ENCODE assay signal across 10 mouse cellular contexts in the genomic region with DNA sequence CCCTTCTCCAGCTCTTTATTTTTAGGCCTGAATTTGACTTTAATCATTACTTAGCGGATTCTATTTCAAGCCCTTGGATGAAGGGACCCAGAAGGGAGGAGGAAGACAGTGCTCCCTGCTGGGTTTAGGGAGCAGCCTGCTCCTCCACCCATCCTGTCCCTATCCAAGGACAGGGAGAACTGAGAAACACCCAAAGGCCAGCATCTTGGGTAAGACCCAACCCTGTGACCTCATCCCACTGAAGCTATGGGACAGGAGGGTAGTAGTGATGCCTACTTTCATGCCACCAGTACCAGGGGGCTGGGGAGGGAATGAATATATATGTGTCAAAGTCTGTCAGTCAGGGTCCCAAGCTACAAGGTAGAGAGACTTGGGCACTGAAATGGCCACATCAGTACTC. TPM values are rescaled to one million over a fixed set of nuclear protein-coding genes. Genes with fewer than 3 reads are reported as not detected.
DNase-seq lines count a peak whose midpoint lies in the region; ATAC-seq and TF ChIP-seq lines count a peak whose summit lies in the region.
"Had no signal": no experiment of that assay in that cellular context is flagged by ENCODE, and none has a peak within 500 bp of the region (broad histone marks: within the 10 kb centered on the region; RNA-seq: fewer than 3 reads in every experiment).

No protein-coding gene starts in this region.

- H3K27ac ChIP-seq in heart, adult 2 months: peak overlapping the region; percentile 68
- 0 out of 2 replicates have a peak overlapping the region, but pooled peaks have one; percentile 32 for H3K27ac ChIP-seq in midbrain, embryonic 14.5 days (replicated peaks; ENCODE audit: low read depth, low read length)
- H3K27ac ChIP-seq in midbrain, embryonic 15.5 days: no peak overlapping the region
- peak overlapping the region; percentile 68; the same call in 1 of the 2 replicates for H3K27ac ChIP-seq in intestine, postnatal 0 days (ENCODE audit: low read depth, low read length)
- H3K27ac ChIP-seq in stomach, embryonic 14.5 days (ENCODE audit: low read length): peak overlapping the region; percentile 87

- WGBS in heart, adult 2 months: 33% methylated on average over 1 of the region's 1 CpGs
- WGBS in midbrain, embryonic 14.5 days: 80% methylated on average over 1 of the region's 1 CpGs
- WGBS in midbrain, embryonic 15.5 days: 78% methylated on average over 1 of the region's 1 CpGs
- 68% methylated on average over 1 of the region's 1 CpGs for WGBS in intestine, postnatal 0 days
- 94% methylated on average over 1 of the region's 1 CpGs for WGBS in stomach, embryonic 14.5 days

- no peaks in the 10 kb centered on the region for H3K9me3 ChIP-seq in midbrain, embryonic 14.5 days (ENCODE audit: control insufficient read depth, low read length)
- no peaks in the 10 kb centered on the region for H3K9me3 ChIP-seq in midbrain, embryonic 15.5 days
- no peaks in the 10 kb centered on the region for H3K9me3 ChIP-seq in intestine, postnatal 0 days (ENCODE audit: control insufficient read depth)
- H3K9me3 ChIP-seq in stomach, embryonic 14.5 days (ENCODE audit: control insufficient read depth, low read depth, low read length): no peaks in the 10 kb centered on the region

- intact Hi-C loops in heart, adult 2 months (cut with DNase I): no loop called here

- ATAC-seq in midbrain, embryonic 14.5 days (ENCODE audit: low FRiP score, low TSS enrichment): no peak
- ATAC-seq in midbrain, embryonic 15.5 days (replicated peaks): no peak
- ATAC-seq in intestine, postnatal 0 days: no peak
- ATAC-seq in stomach, embryonic 14.5 days (ENCODE audit: insufficient number of reproducible peaks, insufficient read depth, low FRiP score, low read depth): no peak

- no peak for TF ChIP-seq CTCF in heart, adult 2 months (IDR thresholded peaks at IDR 0.05)
- no peak for TF ChIP-seq CTCF in intestine, postnatal 0 days (IDR thresholded peaks at IDR 0.05; ENCODE audit: low read depth)

- H3K36me3 ChIP-seq in heart, adult 2 months (ENCODE audit: control insufficient read depth, insufficient read depth, low read length): peaks cover 4% of the 10 kb centered on the region; the same call in 1 of the 2 replicates
- H3K36me3 ChIP-seq in midbrain, embryonic 14.5 days (ENCODE audit: control insufficient read depth, insufficient read depth, low read length): peaks cover 11% of the 10 kb centered on the region; the same call in 1 of the 2 replicates
- no peaks in the 10 kb centered on the region for H3K36me3 ChIP-seq in midbrain, embryonic 15.5 days (replicated peaks)
- H3K36me3 ChIP-seq in intestine, postnatal 0 days (ENCODE audit: control insufficient read depth, insufficient read depth): peaks cover 5% of the 10 kb centered on the region; the same call in 1 of the 2 replicates
- H3K36me3 ChIP-seq in stomach, embryonic 14.5 days (ENCODE audit: control insufficient read depth, insufficient read depth, low read length): no peaks in the 10 kb centered on the region

- no peak overlapping the region; the same call in 1 of the 2 replicates for H3K4me2 ChIP-seq in midbrain, embryonic 14.5 days (ENCODE audit: low read length)
- no peak overlapping the region for H3K4me2 ChIP-seq in midbrain, embryonic 15.5 days
- H3K4me2 ChIP-seq in intestine, postnatal 0 days (replicated peaks; ENCODE audit: low read depth): peak overlapping the region; percentile 63
- peak overlapping the region; percentile 41; the same call in 1 of the 2 replicates for H3K4me2 ChIP-seq in stomach, embryonic 14.5 days (replicated peaks; ENCODE audit: low read depth, low read length)

- H3K4me3 ChIP-seq in heart, adult 2 months: no peak overlapping the region
- no peak overlapping the region for H3K4me3 ChIP-seq in midbrain, embryonic 14.5 days (replicated peaks; ENCODE audit: low read depth, low read length)
- no peak overlapping the region for H3K4me3 ChIP-seq in midbrain, embryonic 15.5 days
- no peak overlapping the region for H3K4me3 ChIP-seq in intestine, postnatal 0 days (ENCODE audit: low read depth, low read length)
- no peak overlapping the region for H3K4me3 ChIP-seq in stomach, embryonic 14.5 days (ENCODE audit: low read depth, low read length)

- H3K4me1 ChIP-seq in heart, adult 2 months (ENCODE audit: control insufficient read depth, insufficient read depth, low read length): peaks cover 54% of the 10 kb centered on the region
- H3K4me1 ChIP-seq in midbrain, embryonic 14.5 days (ENCODE audit: control insufficient read depth, insufficient read depth, low read length): peaks cover 69% of the 10 kb centered on the region
- peaks cover 73% of the 10 kb centered on the region for H3K4me1 ChIP-seq in midbrain, embryonic 15.5 days
- H3K4me1 ChIP-seq in intestine, postnatal 0 days (replicated peaks; ENCODE audit: control insufficient read depth, insufficient read depth, low read length): peaks cover 45% of the 10 kb centered on the region
- H3K4me1 ChIP-seq in stomach, embryonic 14.5 days (ENCODE audit: control insufficient read depth, insufficient read depth, low read length): peaks cover 74% of the 10 kb centered on the region

- no peak for TF ChIP-seq EP300 in heart, adult 2 months (IDR thresholded peaks at IDR 0.05; ENCODE audit: insufficient read depth, low read depth, low read length)

- no peak overlapping the region for H3K9ac ChIP-seq in heart, adult 2 months (ENCODE audit: low read depth, low read length)
- H3K9ac ChIP-seq in midbrain, embryonic 14.5 days (replicated peaks; ENCODE audit: low read length): peak overlapping the region; percentile 36; the same call in 1 of the 2 replicates
- H3K9ac ChIP-seq in midbrain, embryonic 15.5 days: no peak overlapping the region
- no peak overlapping the region for H3K9ac ChIP-seq in intestine, postnatal 0 days (ENCODE audit: low read depth, low read length)
- peak overlapping the region; percentile 2; the same call in 1 of the 2 replicates for H3K9ac ChIP-seq in stomach, embryonic 14.5 days (replicated peaks; ENCODE audit: low read depth, low read length)

- no peak for TF ChIP-seq POLR2A in heart, adult 2 months (IDR thresholded peaks at IDR 0.05; ENCODE audit: insufficient read depth, low read depth, low read length)

- H3K27me3 ChIP-seq in heart, adult 2 months (ENCODE audit: control insufficient read depth, insufficient read depth, low read length): no peaks in the 10 kb centered on the region
- H3K27me3 ChIP-seq in midbrain, embryonic 14.5 days (ENCODE audit: control insufficient read depth, insufficient read depth, low read length): no peaks in the 10 kb centered on the region
- H3K27me3 ChIP-seq in midbrain, embryonic 15.5 days (replicated peaks): no peaks in the 10 kb centered on the region
- H3K27me3 ChIP-seq in intestine, postnatal 0 days (replicated peaks; ENCODE audit: control insufficient read depth, insufficient read depth, low read length): no peaks in the 10 kb centered on the region
- H3K27me3 ChIP-seq in stomach, embryonic 14.5 days (ENCODE audit: control insufficient read depth, insufficient read depth, low read length): no peaks in the 10 kb centered on the region

- DNase-seq in heart, adult 2 months: no peak
- no peak for DNase-seq in heart, adult 8-10 months (ENCODE audit: low spot score)
- DNase-seq in midbrain, embryonic 14.5 days: no peak
- no peak for DNase-seq in right cerebral cortex, adult 2 months (ENCODE audit: low spot score in 2 of 2)
- no peak for DNase-seq in urinary bladder, adult 2 months (ENCODE audit: low spot score)
- DNase-seq: cerebellum, adult 11 months had no signal

- peaks cover 11% of the 10 kb centered on the region for H3K79me2 ChIP-seq in heart, adult 2 months (replicated peaks; ENCODE audit: control insufficient read depth, insufficient read depth, low read length)

RNA-seq across cellular contexts. Expression of a gene that starts 12.4 kb away (rescaled TPM):
- 10 to 100 TPM; 23.3 to 29.7 TPM for total RNA-seq in heart, adult 2 months (2021)
- polyA plus RNA-seq in heart, adult 2 months (2012; rRNA removed): 19.4 and 20.6 TPM in 2 replicates
- total RNA-seq in heart, adult 8-10 months (2022): 10 to 100 TPM; 18.9 to 32.0 (median 27.7) TPM
- 40.0 and 41.9 TPM in 2 replicates for polyA plus RNA-seq in midbrain, embryonic 14.5 days (2014; fragmentation: Nextera tagmentation; extraction: Ambion mirVana)
- polyA plus RNA-seq in midbrain, embryonic 15.5 days (2015; fragmentation: Nextera tagmentation; extraction: Ambion mirVana): 36.8 and 39.9 TPM in 2 replicates
- 18.7 and 21.9 TPM in 2 replicates for polyA plus RNA-seq in intestine, postnatal 0 days (2015; fragmentation: Nextera tagmentation; extraction: Ambion mirVana)
- 29.1 and 30.9 TPM in 2 replicates for polyA plus RNA-seq in stomach, embryonic 14.5 days (2014; fragmentation: Nextera tagmentation; extraction: Ambion mirVana)
- polyA plus RNA-seq in urinary bladder, adult 2 months (2012; rRNA removed): 54.8 and 69.3 TPM in 2 replicates

RNA-seq across cellular contexts. Expression of a gene that starts 20.4 kb away (rescaled TPM):
- not detected for total RNA-seq in heart, adult 2 months (2021)
- polyA plus RNA-seq in heart, adult 2 months (2012; rRNA removed): 0.20 TPM in 1 of 2 replicates, not detected in the other
- under 1 TPM in 3 of 4 experiments, not detected in 1; 0.16 to 0.32 (median 0.22) TPM for total RNA-seq in heart, adult 8-10 months (2022)
- polyA plus RNA-seq in midbrain, embryonic 14.5 days (2014; fragmentation: Nextera tagmentation; extraction: Ambion mirVana): not detected in 2 replicates
- not detected in 2 replicates for polyA plus RNA-seq in midbrain, embryonic 15.5 days (2015; fragmentation: Nextera tagmentation; extraction: Ambion mirVana)
- not detected in 2 replicates for polyA plus RNA-seq in intestine, postnatal 0 days (2015; fragmentation: Nextera tagmentation; extraction: Ambion mirVana)
- polyA plus RNA-seq in stomach, embryonic 14.5 days (2014; fragmentation: Nextera tagmentation; extraction: Ambion mirVana): not detected in 2 replicates
- 0.03 and 0.07 TPM in 2 replicates for polyA plus RNA-seq in urinary bladder, adult 2 months (2012; rRNA removed)

RNA-seq across cellular contexts. Expression of a gene that starts 34.9 kb away (rescaled TPM):
- total RNA-seq in heart, adult 2 months (2021): not detected
- polyA plus RNA-seq in heart, adult 2 months (2012; rRNA removed): not detected in 2 replicates
- not detected for total RNA-seq in heart, adult 8-10 months (2022)
- 0.74 and 0.96 TPM in 2 replicates for polyA plus RNA-seq in midbrain, embryonic 14.5 days (2014; fragmentation: Nextera tagmentation; extraction: Ambion mirVana)
- polyA plus RNA-seq in midbrain, embryonic 15.5 days (2015; fragmentation: Nextera tagmentation; extraction: Ambion mirVana): 0.63 and 1.5 TPM in 2 replicates
- polyA plus RNA-seq in intestine, postnatal 0 days (2015; fragmentation: Nextera tagmentation; extraction: Ambion mirVana): not detected in 2 replicates
- polyA plus RNA-seq in stomach, embryonic 14.5 days (2014; fragmentation: Nextera tagmentation; extraction: Ambion mirVana): not detected in 2 replicates
- not detected in 2 replicates for polyA plus RNA-seq in urinary bladder, adult 2 months (2012; rRNA removed)
- polyA plus RNA-seq: large intestine, adult 2 months had no signal

RNA-seq across cellular contexts. Expression of a gene that starts 42.5 kb away (rescaled TPM):
- not detected for total RNA-seq in heart, adult 2 months (2021)
- 1.00 TPM in 1 of 2 replicates, not detected in the other for polyA plus RNA-seq in heart, adult 2 months (2012; rRNA removed)
- total RNA-seq in heart, adult 8-10 months (2022): not detected
- not detected in 2 replicates for polyA plus RNA-seq in midbrain, embryonic 14.5 days (2014; fragmentation: Nextera tagmentation; extraction: Ambion mirVana)
- polyA plus RNA-seq in midbrain, embryonic 15.5 days (2015; fragmentation: Nextera tagmentation; extraction: Ambion mirVana): not detected in 2 replicates
- polyA plus RNA-seq in intestine, postnatal 0 days (2015; fragmentation: Nextera tagmentation; extraction: Ambion mirVana): not detected in 2 replicates
- not detected in 2 replicates for polyA plus RNA-seq in stomach, embryonic 14.5 days (2014; fragmentation: Nextera tagmentation; extraction: Ambion mirVana)
- not detected in 2 replicates for polyA plus RNA-seq in urinary bladder, adult 2 months (2012; rRNA removed)
- polyA plus RNA-seq: large intestine, adult 2 months had no signal

RNA-seq across cellular contexts. Expression of a gene that starts 46.7 kb away (rescaled TPM):
- total RNA-seq in heart, adult 2 months (2021): under 1 TPM; 0.09 to 0.13 TPM
- polyA plus RNA-seq in heart, adult 2 months (2012; rRNA removed): 0.20 and 0.78 TPM in 2 replicates
- total RNA-seq in heart, adult 8-10 months (2022): under 1 TPM in 2 of 4 experiments, not detected in 2; 0.14 to 0.69 TPM
- polyA plus RNA-seq in midbrain, embryonic 14.5 days (2014; fragmentation: Nextera tagmentation; extraction: Ambion mirVana): 0.08 TPM in 1 of 2 replicates, not detected in the other
- 0.17 TPM in 1 of 2 replicates, not detected in the other for polyA plus RNA-seq in midbrain, embryonic 15.5 days (2015; fragmentation: Nextera tagmentation; extraction: Ambion mirVana)
- polyA plus RNA-seq in intestine, postnatal 0 days (2015; fragmentation: Nextera tagmentation; extraction: Ambion mirVana): 0.05 and 0.09 TPM in 2 replicates
- not detected in 2 replicates for polyA plus RNA-seq in stomach, embryonic 14.5 days (2014; fragmentation: Nextera tagmentation; extraction: Ambion mirVana)
- polyA plus RNA-seq in urinary bladder, adult 2 months (2012; rRNA removed): 16.2 and 21.1 TPM in 2 replicates

Comparison
In these comparisons a context has a peak if more than half of its experiments do, and no peak if none do; other contexts are left out.
1. H3K9ac ChIP-seq: peak in midbrain, embryonic 14.5 days (single experiment) and stomach, embryonic 14.5 days (single experiment); none in heart, adult 2 months (single experiment), midbrain, embryonic 15.5 days (single experiment) and intestine, postnatal 0 days (single experiment).
2. H3K4me2 ChIP-seq: peak in intestine, postnatal 0 days (single experiment) and stomach, embryonic 14.5 days (single experiment); none in midbrain, embryonic 14.5 days (single experiment) and midbrain, embryonic 15.5 days (single experiment).